Comparison of ENCODE assay signal across 7 mouse cellular contexts in the genomic region with DNA sequence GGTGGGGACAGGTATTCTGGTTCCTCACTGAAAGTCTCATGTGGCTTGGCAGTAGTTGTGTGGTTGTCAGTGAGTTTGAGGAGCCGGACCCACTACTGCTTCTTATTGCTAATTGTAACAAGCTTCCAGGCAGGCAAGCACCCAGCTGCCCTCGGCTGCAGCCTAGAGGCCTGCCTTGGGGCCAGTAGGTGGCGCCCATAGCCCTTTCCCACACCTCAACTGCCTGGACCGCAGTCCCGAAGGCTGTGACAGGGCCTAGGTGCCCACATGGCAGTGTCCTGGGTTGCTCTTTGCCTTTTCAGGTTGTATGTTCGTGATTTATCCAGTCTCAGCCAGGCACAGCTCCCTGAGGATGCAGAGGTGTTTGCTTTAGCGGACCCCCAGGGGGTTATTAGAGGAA. TPM values are rescaled to one million over a fixed set of nuclear protein-coding genes. Genes with fewer than 3 reads are reported as not detected.
DNase-seq lines count a peak whose midpoint lies in the region; ATAC-seq and TF ChIP-seq lines count a peak whose summit lies in the region.

No protein-coding gene starts in this region.

- H3K27ac ChIP-seq in embryonic facial prominence, embryonic 12.5 days: no peak overlapping the region
- H3K27ac ChIP-seq in kidney, adult 2 months (ENCODE audit: insufficient read depth, low read depth, low read length): no peak overlapping the region
- no peak overlapping the region for H3K27ac ChIP-seq in limb, embryonic 11.5 days (replicated peaks; ENCODE audit: low read depth, low read length)
- H3K27ac ChIP-seq in midbrain, embryonic 15.5 days: no peak overlapping the region

- H3K4me1 ChIP-seq in embryonic facial prominence, embryonic 12.5 days: peaks cover 15% of the 10 kb centered on the region; the same call in 1 of the 2 replicates
- no peaks in the 10 kb centered on the region; the same call in 1 of the 2 replicates for H3K4me1 ChIP-seq in kidney, adult 2 months (ENCODE audit: control insufficient read depth, insufficient read depth, low read length)
- H3K4me1 ChIP-seq in limb, embryonic 11.5 days (ENCODE audit: control insufficient read depth, insufficient read depth, low read length): 0 out of 2 replicates have a peak, but pooled peaks cover 2% of the 10 kb centered on the region
- peaks cover 37% of the 10 kb centered on the region for H3K4me1 ChIP-seq in midbrain, embryonic 15.5 days

- ATAC-seq in embryonic facial prominence, embryonic 12.5 days (ENCODE audit: insufficient number of reproducible peaks, insufficient read depth, low FRiP score, low TSS enrichment): peak; percentile 86; the same call in 1 of the 2 replicates
- ATAC-seq in limb, embryonic 11.5 days (ENCODE audit: insufficient number of reproducible peaks, low FRiP score, low TSS enrichment, low read depth): peak; percentile 79; the same call in 1 of the 2 replicates
- peak; percentile 81; the same call in 1 of the 2 replicates for ATAC-seq in midbrain, embryonic 15.5 days (replicated peaks)

- TF ChIP-seq CTCF in kidney, adult 2 months (conservative IDR thresholded peaks at IDR 0.05; ENCODE audit: insufficient read depth, insufficient read length, low read depth, low read length): peak; percentile 82

- DNase-seq in adrenal gland, postnatal 14 days: peak; percentile 90
- peak; percentile 63 for DNase-seq in heart, adult 8-10 months (ENCODE audit: low spot score)
- peak; percentile 80 for DNase-seq in kidney, adult 2 months
- peak; percentile 82 for DNase-seq in limb, embryonic 11.5 days (ENCODE audit: low spot score)
- DNase-seq in spleen, adult 18-20 months: peak; percentile 40 to 66

- no peak overlapping the region for H3K4me2 ChIP-seq in embryonic facial prominence, embryonic 12.5 days (replicated peaks)
- H3K4me2 ChIP-seq in limb, embryonic 11.5 days (ENCODE audit: low read depth, severe bottlenecking): no peak overlapping the region
- no peak overlapping the region for H3K4me2 ChIP-seq in midbrain, embryonic 15.5 days

- H3K9me3 ChIP-seq in embryonic facial prominence, embryonic 12.5 days: no peaks in the 10 kb centered on the region
- no peaks in the 10 kb centered on the region for H3K9me3 ChIP-seq in limb, embryonic 11.5 days (ENCODE audit: control insufficient read depth, low read length)
- no peaks in the 10 kb centered on the region for H3K9me3 ChIP-seq in midbrain, embryonic 15.5 days

- no peak overlapping the region for H3K4me3 ChIP-seq in embryonic facial prominence, embryonic 12.5 days
- H3K4me3 ChIP-seq in kidney, adult 2 months (ENCODE audit: insufficient read depth, low read depth, low read length): no peak overlapping the region
- H3K4me3 ChIP-seq in limb, embryonic 11.5 days (ENCODE audit: low read depth, low read length): no peak overlapping the region
- no peak overlapping the region for H3K4me3 ChIP-seq in midbrain, embryonic 15.5 days

- no peaks in the 10 kb centered on the region for H3K27me3 ChIP-seq in embryonic facial prominence, embryonic 12.5 days
- H3K27me3 ChIP-seq in kidney, adult 2 months (replicated peaks; ENCODE audit: control insufficient read depth, insufficient read depth, low read length): no peaks in the 10 kb centered on the region
- H3K27me3 ChIP-seq in limb, embryonic 11.5 days (ENCODE audit: control insufficient read depth, insufficient read depth, low read length): no peaks in the 10 kb centered on the region
- H3K27me3 ChIP-seq in midbrain, embryonic 15.5 days (replicated peaks): no peaks in the 10 kb centered on the region

- TF ChIP-seq POLR2A in kidney, adult 2 months (IDR thresholded peaks at IDR 0.05; ENCODE audit: low read depth, low read length): no peak

- H3K9ac ChIP-seq in embryonic facial prominence, embryonic 12.5 days: no peak overlapping the region
- no peak overlapping the region for H3K9ac ChIP-seq in limb, embryonic 11.5 days (ENCODE audit: low read length)
- H3K9ac ChIP-seq in midbrain, embryonic 15.5 days: no peak overlapping the region

- H3K36me3 ChIP-seq in embryonic facial prominence, embryonic 12.5 days: no peaks in the 10 kb centered on the region
- H3K36me3 ChIP-seq in kidney, adult 2 months (ENCODE audit: control insufficient read depth, insufficient read depth, low read length): no peaks in the 10 kb centered on the region
- no peaks in the 10 kb centered on the region for H3K36me3 ChIP-seq in limb, embryonic 11.5 days (ENCODE audit: control insufficient read depth, insufficient read depth, low read length)
- H3K36me3 ChIP-seq in midbrain, embryonic 15.5 days (replicated peaks): no peaks in the 10 kb centered on the region

- 9% methylated on average over 7 of the region's 7 CpGs for WGBS in embryonic facial prominence, embryonic 12.5 days
- 20% methylated on average over 7 of the region's 7 CpGs for WGBS in kidney, adult 2 months
- 11% methylated on average over 7 of the region's 7 CpGs for WGBS in limb, embryonic 11.5 days
- WGBS in midbrain, embryonic 15.5 days: 15% methylated on average over 7 of the region's 7 CpGs

RNA-seq across cellular contexts. Expression of a gene that starts 16.2 kb away (rescaled TPM):
- 97.0 and 101 TPM in 2 replicates for total RNA-seq in adrenal gland, postnatal 14 days (2021)
- 48.0 and 51.2 TPM in 2 replicates for polyA plus RNA-seq in embryonic facial prominence, embryonic 12.5 days (2016; fragmentation: Nextera tagmentation; extraction: Ambion mirVana)
- 10 to 100 TPM; 73.5 to 96.2 (median 93.6) TPM for total RNA-seq in heart, adult 8-10 months (2022)
- polyA plus RNA-seq in kidney, adult 2 months (2012; rRNA removed): 64.8 and 84.9 TPM in 2 replicates
- 46.0 and 46.9 TPM in 2 replicates for polyA plus RNA-seq in limb, embryonic 11.5 days (2014; fragmentation: Nextera tagmentation; extraction: Ambion mirVana)
- 40.6 and 50.1 TPM in 2 replicates for polyA plus RNA-seq in midbrain, embryonic 15.5 days (2015; fragmentation: Nextera tagmentation; extraction: Ambion mirVana)
